Mouse (Mus musculus) neural tube, embryonic 13.5 days (tissue): ENCODE results near the gene Bsg. TPM values are rescaled to one million over a fixed set of nuclear protein-coding genes. Genes with fewer than 3 reads are reported as not detected.
"Not testable (repeated sequence)": the region's sequence is repeated elsewhere in the genome, so short reads cannot be mapped to it uniquely, and the experiment has no call there.

ENCODE experiments used
- ATAC-seq: fragments of 200-750 bp; cut with Nextera tagmentation; 2 replicates; pipeline ENCODE4 v1.8.0; 2017; ENCODE audit warnings: low read depth, mild to moderate bottlenecking, moderate TSS enrichment, moderate library complexity
- H3K27ac ChIP-seq: fragments of 300-500 bp; sonication (generic); replicated peaks from 2 replicates; pipeline ENCODE4 v1.5.1; 2015; ENCODE audit warnings: moderate library complexity, mild to moderate bottlenecking, inconsistent platforms
- H3K27me3 ChIP-seq: fragments of 300-500 bp; sonication (generic); 2 replicates; pipeline ENCODE4 v1.6.1; 2015; ENCODE audit warnings: mild to moderate bottlenecking, inconsistent platforms
- H3K36me3 ChIP-seq: fragments of 300-500 bp; sonication (generic); 2 replicates; pipeline ENCODE4 v1.6.1; 2015; ENCODE audit warnings: mild to moderate bottlenecking, inconsistent platforms
- H3K4me1 ChIP-seq: fragments of 300-500 bp; sonication (generic); replicated peaks from 2 replicates; pipeline ENCODE4 v1.6.1; 2015; ENCODE audit warnings: inconsistent platforms
- H3K4me2 ChIP-seq: fragments of 300-500 bp; sonication (generic); 2 replicates; pipeline ENCODE4 v1.6.1; 2015; ENCODE audit warnings: inconsistent platforms, mild to moderate bottlenecking, moderate library complexity
- H3K4me3 ChIP-seq: fragments of 300-500 bp; sonication (generic); 2 replicates; pipeline ENCODE4 v1.5.1; 2015; ENCODE audit warnings: mild to moderate bottlenecking, inconsistent platforms
- H3K9ac ChIP-seq: fragments of 300-500 bp; sonication (generic); 2 replicates; pipeline ENCODE4 v1.6.1; 2015; ENCODE audit warnings: moderate library complexity, mild to moderate bottlenecking, inconsistent platforms
- H3K9me3 ChIP-seq: fragments of 300-500 bp; sonication (generic); 2 replicates; pipeline ENCODE4 v1.6.1; 2016; ENCODE audit warnings: inconsistent platforms
- WGBS: fragments of 180-500 bp; shearing (Covaris S2); methylation state at CpG from one replicate; pipeline ENCODE4 v1.1.7; 2015; 5-methylcytosine and 5-hydroxymethylcytosine counted together
- polyA plus RNA-seq: library from polyadenylated mRNA; unstranded; fragments of >200 nt; fragmentation: Nextera tagmentation; extraction: Ambion mirVana; gene quantifications from 2 replicates; pipeline ENCODE4 v1.2.1, GENCODE M21; 2015

Bsg gene
- polyA plus RNA-seq, 1 experiment from 2014 or later, result 762 TPM

DNA sequence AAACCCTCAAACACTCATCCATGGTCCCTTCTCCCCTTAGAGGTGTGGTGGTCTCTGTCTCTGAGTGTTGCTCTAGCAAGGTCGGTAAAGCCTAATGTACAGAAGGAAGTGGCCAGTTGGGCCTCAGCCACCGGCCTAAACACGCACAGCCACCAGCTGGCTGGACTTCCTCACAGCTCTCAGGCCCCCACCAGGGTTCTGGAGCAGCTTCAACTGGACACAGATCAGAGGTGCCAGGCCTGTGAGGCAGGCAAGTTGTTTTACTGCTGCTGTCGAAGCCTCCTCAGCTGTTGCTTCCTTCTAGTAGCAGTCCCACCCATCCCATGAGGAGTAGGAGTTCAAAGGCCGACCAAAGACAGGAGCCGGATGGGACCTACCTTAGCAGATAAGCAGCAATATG is 6.4 kb upstream of the Bsg start:
- no peak overlapping the region for H3K9ac ChIP-seq
- WGBS, result 84% methylated on average over 6 of the region's 6 CpGs
- H3K9me3 ChIP-seq, result no peaks in the 10 kb centered on the region
- ATAC-seq, result no peak
- H3K27me3 ChIP-seq, result no peaks in the 10 kb centered on the region
- H3K36me3 ChIP-seq, result no peaks in the 10 kb centered on the region
- no peak overlapping the region for H3K4me3 ChIP-seq
- H3K4me1 ChIP-seq, result no peaks in the 10 kb centered on the region
- no peak overlapping the region for H3K4me2 ChIP-seq
- no peak overlapping the region for H3K27ac ChIP-seq

DNA sequence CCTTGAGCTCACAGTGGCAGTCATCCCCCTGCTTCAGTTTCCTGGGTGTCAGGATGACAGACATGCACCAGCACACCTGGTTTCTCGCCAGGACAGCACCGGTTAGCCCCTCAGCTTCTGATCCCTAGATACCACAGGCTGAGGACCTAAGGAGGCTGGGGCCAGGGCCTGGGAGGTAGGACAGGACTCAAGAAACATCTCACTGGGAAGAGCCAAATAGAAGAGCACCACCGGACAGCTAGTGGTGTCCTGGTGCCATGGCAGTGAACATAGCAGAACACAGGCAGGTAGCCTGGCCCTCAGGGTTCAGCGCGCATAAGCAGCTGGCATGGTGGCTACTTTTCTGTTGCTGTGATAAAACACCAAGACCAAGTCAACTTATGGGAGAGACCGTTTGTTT is 5.8 kb upstream of the Bsg start:
- Histone ChIP-seq H3K4me3 (no peak overlapping the region), H3K27ac (no peak overlapping the region), H3K4me2 (no peak overlapping the region), H3K9ac (no peak overlapping the region), H3K36me3 (no peaks in the 10 kb centered on the region), H3K4me1 (no peaks in the 10 kb centered on the region), H3K27me3 (no peaks in the 10 kb centered on the region), H3K9me3 (no peaks in the 10 kb centered on the region)
- 92% methylated on average over 6 of the region's 6 CpGs for whole genome bisulfite sequencing
- no peak for ATAC-seq

- Histone ChIP-seq H3K4me2 (no peak overlapping the region), H3K9me3 (no peaks in the 10 kb centered on the region), H3K27ac (no peak overlapping the region), H3K4me3 (no peak overlapping the region), H3K9ac (no peak overlapping the region), H3K4me1 (peaks cover 9% of the 10 kb centered on the region), H3K27me3 (no peaks in the 10 kb centered on the region), H3K36me3 (no peaks in the 10 kb centered on the region)
- WGBS, result 53% methylated on average over 7 of the region's 7 CpGs
- no peak for ATAC-seq
Measured at GRCm38 (mm10) chr10:79700676-79701075, 3.6 kb upstream of the Bsg start.

DNA sequence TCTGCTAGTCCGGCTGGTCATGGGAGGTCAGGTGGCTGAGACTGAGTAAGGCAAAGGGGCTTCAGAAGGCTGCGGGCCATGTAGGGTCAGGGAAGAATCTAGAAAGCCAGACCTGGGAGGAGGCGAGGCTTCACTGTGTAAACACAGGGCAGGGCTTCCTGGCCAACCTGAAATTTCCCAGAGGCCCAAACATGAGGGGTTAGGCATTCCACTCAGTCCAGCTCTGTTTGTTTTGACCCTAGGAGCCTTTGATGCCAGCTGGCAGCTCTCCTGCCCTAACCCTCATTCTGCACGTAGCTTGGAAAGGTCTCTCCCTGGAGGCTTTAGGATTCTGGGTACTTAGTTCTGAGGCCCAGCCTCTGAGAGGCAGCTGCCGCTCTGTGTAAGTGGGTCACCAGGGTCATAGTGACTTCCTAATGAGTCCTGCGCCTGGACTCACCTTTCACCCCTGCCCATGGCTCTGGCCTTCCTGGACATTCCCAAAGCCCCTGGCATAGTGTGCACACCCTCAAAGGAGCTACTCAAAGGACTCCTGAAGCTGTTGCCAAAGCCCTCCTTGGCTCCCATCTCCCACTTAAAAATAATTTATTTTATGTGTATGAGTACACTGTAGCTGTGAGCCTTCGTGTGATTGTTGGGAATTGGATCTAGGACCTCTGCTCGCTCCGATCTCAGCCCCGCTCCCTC is 2.7 kb upstream of the Bsg start:
- no peak overlapping the region for H3K4me2 ChIP-seq
- 70% methylated on average over 10 of the region's 10 CpGs for WGBS
- ATAC-seq, result no peak
- peaks cover 18% of the 10 kb centered on the region for H3K4me1 ChIP-seq
- H3K27me3 ChIP-seq, result no peaks in the 10 kb centered on the region
- H3K9me3 ChIP-seq, result no peaks in the 10 kb centered on the region
- H3K27ac ChIP-seq, result peak overlapping the region; percentile 13; the same call in 1 of the 2 replicates
- no peak overlapping the region for H3K9ac ChIP-seq
- H3K36me3 ChIP-seq, result 0 out of 2 replicates have a peak, but pooled peaks cover 1% of the 10 kb centered on the region
- H3K4me3 ChIP-seq, result no peak overlapping the region

DNA sequence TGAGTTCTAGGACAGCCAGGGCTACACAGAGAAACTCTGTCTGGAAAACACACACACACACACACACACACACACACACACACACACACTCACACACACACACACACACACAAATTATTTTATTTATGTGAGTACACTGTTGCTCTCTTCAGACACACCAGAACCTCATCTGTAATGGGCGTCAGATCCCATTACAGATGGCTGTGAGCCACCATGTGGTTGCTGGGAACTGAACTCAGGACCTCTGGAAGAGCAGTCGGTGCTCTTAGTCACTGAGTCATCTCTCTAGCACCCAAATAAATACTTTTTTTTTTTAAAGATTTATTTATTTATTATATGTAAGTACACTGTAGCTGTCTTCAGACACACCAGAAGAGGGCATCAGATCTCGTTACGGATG is 1.3 kb upstream of the Bsg start:
- H3K4me2 ChIP-seq, ATAC-seq, H3K9me3 ChIP-seq, H3K27me3 ChIP-seq, H3K9ac ChIP-seq, H3K4me3 ChIP-seq, H3K27ac ChIP-seq: not testable (repeated sequence)
- WGBS, result 84% methylated on average over 4 of the region's 4 CpGs
- 0 out of 2 replicates have a peak, but pooled peaks cover 13% of the 10 kb centered on the region for H3K36me3 ChIP-seq
- H3K4me1 ChIP-seq, result peaks cover 32% of the 10 kb centered on the region

DNA sequence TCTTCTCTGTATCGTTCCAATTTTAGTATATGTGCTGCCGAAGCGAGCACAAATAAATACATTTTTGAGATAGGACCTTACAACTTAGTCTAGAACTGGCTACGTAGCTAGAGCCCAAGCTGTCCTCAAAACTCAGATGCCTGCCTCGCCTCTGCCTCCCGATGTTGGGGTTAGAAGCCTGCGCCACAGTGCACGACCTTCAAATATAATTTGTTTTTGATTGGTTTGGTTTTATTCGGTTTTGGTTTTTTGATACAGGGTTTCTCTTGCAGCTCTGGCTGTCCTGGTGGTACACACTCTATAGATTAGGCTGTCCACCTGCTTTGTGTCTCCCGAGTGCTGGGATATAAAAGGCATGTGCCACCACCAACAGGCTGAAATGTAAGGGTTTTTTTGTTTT is 750 bp upstream of the Bsg start:
- Histone ChIP-seq H3K27me3 (no peaks in the 10 kb centered on the region), H3K4me2 (peak overlapping the region; percentile 99), H3K4me3 (peak overlapping the region; percentile 59), H3K27ac (peak overlapping the region; percentile 57), H3K9me3 (no peaks in the 10 kb centered on the region), H3K4me1 (peaks cover 33% of the 10 kb centered on the region), H3K9ac (peak overlapping the region; percentile 63), H3K36me3 (peaks cover 15% of the 10 kb centered on the region; the same call in 1 of the 2 replicates)
- WGBS, result 75% methylated on average over 10 of the region's 10 CpGs
- ATAC-seq, result no peak

DNA sequence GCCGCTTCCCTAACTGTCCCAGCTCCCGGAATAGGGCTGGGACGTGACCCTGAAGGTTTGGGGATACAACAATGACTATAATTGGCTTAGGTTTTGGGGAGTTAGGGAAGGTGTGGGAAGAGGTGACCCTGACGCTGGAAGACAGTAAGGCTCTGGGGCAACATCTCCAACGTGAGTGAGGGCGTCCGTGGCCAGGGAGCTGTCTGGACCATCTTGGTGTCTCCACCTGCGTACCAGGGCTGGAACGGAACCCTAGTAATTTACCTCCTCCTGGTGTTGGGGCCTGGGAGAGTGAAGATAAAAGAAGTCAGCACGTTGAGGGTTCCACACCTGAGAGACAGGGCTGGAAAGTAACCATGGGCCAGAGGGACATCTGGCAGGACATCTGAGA is 674 bp downstream of the Bsg start:
- H3K9ac ChIP-seq, result peak overlapping the region; percentile 85
- H3K27ac ChIP-seq, result peak overlapping the region; percentile 84
- H3K9me3 ChIP-seq, result no peaks in the 10 kb centered on the region
- H3K4me1 ChIP-seq, result peaks cover 33% of the 10 kb centered on the region
- WGBS, result 5% methylated on average over 10 of the region's 10 CpGs
- H3K4me3 ChIP-seq, result peak overlapping the region; percentile 59
- H3K4me2 ChIP-seq, result peak overlapping the region; percentile 99
- no peaks in the 10 kb centered on the region for H3K27me3 ChIP-seq
- peak; percentile 1 for ATAC-seq
- peaks cover 29% of the 10 kb centered on the region for H3K36me3 ChIP-seq

DNA sequence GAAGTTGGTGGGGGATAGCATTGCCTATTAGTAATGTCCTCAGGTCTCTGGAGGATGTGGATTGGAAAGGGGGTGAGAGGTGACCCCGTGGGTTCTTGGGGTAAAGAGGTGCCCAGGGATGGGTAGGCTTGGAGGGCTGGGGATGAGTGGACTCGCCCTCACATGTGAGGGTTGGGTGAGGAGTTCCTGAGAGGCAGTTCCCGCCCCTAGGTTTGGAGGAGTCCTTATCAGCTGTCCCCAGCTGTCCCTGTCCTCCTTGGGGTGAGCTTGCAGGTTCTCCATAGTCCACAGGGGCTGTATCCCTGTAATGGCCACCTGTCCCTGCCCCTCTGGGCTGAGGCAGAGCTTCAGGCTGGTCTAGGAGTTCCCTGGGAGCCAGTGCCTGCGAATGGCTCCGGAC is 1.7 kb downstream of the Bsg start:
- WGBS, result 90% methylated on average over 5 of the region's 5 CpGs

DNA sequence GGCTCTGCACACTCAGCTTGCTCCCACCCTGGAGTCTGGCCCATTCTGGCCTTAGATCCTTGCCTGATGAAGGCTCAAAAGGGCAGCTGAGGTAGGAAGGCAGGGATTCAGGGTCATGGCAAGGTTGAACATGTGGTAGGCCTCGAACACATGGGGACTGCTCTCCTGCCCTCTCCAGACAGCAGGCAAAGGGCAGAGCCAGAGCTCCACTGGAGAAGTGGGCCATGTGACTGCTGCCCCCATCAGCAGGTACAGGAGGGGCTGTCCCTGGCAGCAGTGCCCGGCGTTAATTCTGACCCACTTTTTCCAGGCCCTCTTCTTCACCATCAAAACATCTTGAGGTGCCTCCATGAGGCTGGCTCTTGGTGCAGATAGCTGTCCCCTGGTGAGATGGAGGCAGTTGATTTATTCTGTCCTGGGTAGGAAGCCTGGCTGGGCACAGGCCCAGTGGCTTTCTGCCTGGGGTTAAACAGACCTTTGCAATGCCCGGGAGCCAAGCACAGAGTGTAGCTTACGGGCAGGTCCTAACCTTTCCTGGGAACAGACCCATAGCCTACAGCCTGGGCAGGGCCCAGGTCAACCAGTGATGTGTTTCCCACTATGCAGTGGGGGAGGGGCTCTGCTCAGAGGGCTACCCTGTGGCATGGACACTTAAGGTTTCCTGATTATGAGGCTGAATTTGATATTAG is 2.3 kb downstream of the Bsg start:
- ATAC-seq, result no peak
- WGBS, result 90% methylated on average over 5 of the region's 5 CpGs
- peak overlapping the region; percentile 99 for H3K4me2 ChIP-seq
- peak overlapping the region; percentile 59 for H3K4me3 ChIP-seq
- H3K36me3 ChIP-seq, result peaks cover 45% of the 10 kb centered on the region
- no peak overlapping the region; the same call in 1 of the 2 replicates for H3K27ac ChIP-seq
- peaks cover 33% of the 10 kb centered on the region for H3K4me1 ChIP-seq
- peak overlapping the region; percentile 85 for H3K9ac ChIP-seq
- no peaks in the 10 kb centered on the region for H3K9me3 ChIP-seq
- no peaks in the 10 kb centered on the region for H3K27me3 ChIP-seq

More for the DNA sequence above, 1.7 kb downstream of the Bsg start:
- H3K4me1 ChIP-seq, result peaks cover 33% of the 10 kb centered on the region
- no peak overlapping the region; the same call in 1 of the 2 replicates for H3K27ac ChIP-seq
- no peak for ATAC-seq
- no peaks in the 10 kb centered on the region for H3K27me3 ChIP-seq
- no peaks in the 10 kb centered on the region for H3K9me3 ChIP-seq
- peak overlapping the region; percentile 59 for H3K4me3 ChIP-seq
- H3K36me3 ChIP-seq, result peaks cover 39% of the 10 kb centered on the region
- H3K9ac ChIP-seq, result peak overlapping the region; percentile 85
- peak overlapping the region; percentile 99 for H3K4me2 ChIP-seq

DNA sequence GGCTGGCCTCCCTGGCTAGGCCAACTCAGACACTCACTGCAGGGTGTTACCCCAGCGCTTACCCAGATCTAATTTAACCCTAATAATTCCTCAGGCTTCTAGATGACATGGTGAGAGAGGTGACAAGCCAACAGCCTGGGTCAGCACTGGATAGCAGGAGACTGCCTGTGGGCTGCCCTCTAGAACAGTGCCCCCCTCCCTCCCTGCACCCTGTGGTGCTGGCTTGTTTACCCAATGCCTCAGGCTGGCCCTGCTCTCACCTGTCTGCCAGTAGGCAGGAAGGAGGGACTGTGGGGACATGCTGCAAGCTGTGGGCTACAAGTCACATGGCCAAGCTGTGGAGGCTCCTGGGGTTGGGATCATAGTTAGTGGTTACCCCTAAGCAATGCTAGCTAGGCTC is 2.9 kb downstream of the Bsg start:
- peaks cover 33% of the 10 kb centered on the region for H3K4me1 ChIP-seq
- H3K36me3 ChIP-seq, result peaks cover 51% of the 10 kb centered on the region
- H3K27ac ChIP-seq, result no peak overlapping the region
- H3K9me3 ChIP-seq, result no peaks in the 10 kb centered on the region
- 81% methylated on average over 1 of the region's 1 CpGs for WGBS
- peak overlapping the region; percentile 59; the same call in 1 of the 2 replicates for H3K4me3 ChIP-seq
- no peak for ATAC-seq
- H3K27me3 ChIP-seq, result no peaks in the 10 kb centered on the region
- H3K9ac ChIP-seq, result peak overlapping the region; percentile 85
- H3K4me2 ChIP-seq, result peak overlapping the region; percentile 99

DNA sequence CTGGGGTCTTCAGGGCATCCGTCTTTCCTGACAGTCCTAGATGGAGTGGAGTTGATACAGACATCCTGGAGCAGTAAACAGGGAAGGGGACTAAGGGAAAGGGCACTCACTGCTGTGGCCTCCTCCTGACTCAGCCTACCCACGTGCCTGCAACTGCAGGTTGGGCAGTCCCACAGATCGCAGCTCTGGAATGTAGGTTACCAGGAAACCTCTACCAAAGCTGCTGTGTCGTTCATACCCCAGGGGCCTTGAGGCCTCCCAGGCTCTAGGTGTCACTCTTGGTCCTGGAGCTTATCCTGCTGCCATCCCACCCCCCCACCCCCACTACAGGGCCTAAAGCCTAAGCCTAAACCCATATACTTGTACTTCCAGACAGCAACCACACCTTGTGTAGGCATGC is 3.5 kb downstream of the Bsg start:
- Histone ChIP-seq H3K4me2 (no peak overlapping the region), H3K27ac (no peak overlapping the region), H3K4me3 (no peak overlapping the region), H3K9ac (no peak overlapping the region), H3K36me3 (peaks cover 54% of the 10 kb centered on the region), H3K4me1 (peaks cover 33% of the 10 kb centered on the region), H3K9me3 (no peaks in the 10 kb centered on the region), H3K27me3 (no peaks in the 10 kb centered on the region)
- WGBS, result 76% methylated on average over 4 of the region's 4 CpGs
- ATAC-seq, result no peak

DNA sequence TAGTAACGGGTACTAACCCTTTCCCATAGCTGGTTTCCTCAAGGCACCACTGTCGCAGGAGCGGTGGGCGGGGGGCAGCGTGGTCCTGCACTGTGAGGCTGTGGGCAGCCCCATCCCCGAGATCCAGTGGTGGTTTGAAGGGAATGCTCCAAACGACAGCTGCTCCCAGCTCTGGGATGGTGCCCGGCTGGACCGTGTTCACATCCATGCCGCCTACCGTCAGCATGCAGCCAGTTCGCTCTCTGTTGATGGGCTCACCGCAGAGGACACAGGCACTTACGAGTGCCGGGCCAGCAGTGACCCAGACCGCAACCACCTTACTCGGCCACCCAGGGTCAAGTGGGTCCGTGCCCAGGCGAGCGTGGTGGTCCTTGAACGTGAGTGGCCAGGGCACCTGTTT is 4.4 kb downstream of the Bsg start:
- H3K27ac ChIP-seq, result no peak overlapping the region
- no peaks in the 10 kb centered on the region for H3K9me3 ChIP-seq
- H3K4me3 ChIP-seq, result no peak overlapping the region
- 93% methylated on average over 21 of the region's 21 CpGs for WGBS
- peaks cover 33% of the 10 kb centered on the region for H3K4me1 ChIP-seq
- no peak overlapping the region for H3K9ac ChIP-seq
- ATAC-seq, result no peak
- H3K4me2 ChIP-seq, result no peak overlapping the region
- H3K36me3 ChIP-seq, result peaks cover 54% of the 10 kb centered on the region
- no peaks in the 10 kb centered on the region for H3K27me3 ChIP-seq
